Mouse (Mus musculus) heart, postnatal 36 days (tissue): ENCODE measurements around the gene Olfr1362. TPM values are rescaled to one million over a fixed set of nuclear protein-coding genes. Genes with fewer than 3 reads are reported as not detected.

Experiments
- DNase-seq, 2 experiments: peaks; one replicate each; pipeline ENCODE4 v3.0.0; 2021 to 2022
- intact Hi-C: fragments of 180-260 bp; cut with DNase I; formaldehyde crosslinking; loops from one replicate; pipeline ENCODE4 v1.15.1; 2025
- total RNA-seq, 2 experiments: library from RNA; stranded (reverse); gene quantifications; 2 replicates each; pipeline ENCODE4 v1.2.3; 2021

The Olfr1362 gene
- total RNA-seq = not detected

GRCm38 (mm10) chr13:21613922-21614321, at the start of gene Olfr1362:
Gene Olfr1362, minus strand, starts transcription at chr13:21614022.
- intact Hi-C loops = no loop called here
- DNase-seq = no peak

GRCm38 (mm10) chr13:21663286-21663685, 49.5 kb upstream of the Olfr1362 start, which contains the start of gene Olfr1361:
Gene Olfr1361, minus strand, starts transcription at chr13:21663386.
- intact Hi-C loops = no loop called here
- DNase-seq = no peak

DNA sequence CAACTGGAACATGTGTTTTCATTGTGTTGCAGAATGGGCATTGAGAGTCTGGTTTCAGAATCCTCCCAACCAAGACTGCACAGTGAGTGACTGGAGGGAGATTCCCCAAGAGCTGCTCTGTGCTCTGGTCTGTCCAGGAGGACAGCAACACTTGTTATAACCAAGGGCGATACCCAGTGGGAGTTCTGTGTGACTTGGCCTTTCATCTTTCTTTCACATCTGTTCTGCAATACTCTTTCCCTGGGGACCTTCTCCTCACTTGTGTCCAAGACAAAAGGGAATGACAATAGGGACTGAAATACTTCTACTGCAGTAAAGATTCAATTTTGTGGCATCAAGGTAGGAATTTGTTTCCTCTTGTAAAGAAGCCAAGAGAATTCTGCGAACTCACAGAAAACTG, 28.6 kb upstream of the Olfr1362 start, which contains the start of gene Olfr11:
TSS of gene Olfr11 (minus strand) at position 101 of the 400 bp plus-strand sequence.
- intact Hi-C loops = no loop called here

DNA sequence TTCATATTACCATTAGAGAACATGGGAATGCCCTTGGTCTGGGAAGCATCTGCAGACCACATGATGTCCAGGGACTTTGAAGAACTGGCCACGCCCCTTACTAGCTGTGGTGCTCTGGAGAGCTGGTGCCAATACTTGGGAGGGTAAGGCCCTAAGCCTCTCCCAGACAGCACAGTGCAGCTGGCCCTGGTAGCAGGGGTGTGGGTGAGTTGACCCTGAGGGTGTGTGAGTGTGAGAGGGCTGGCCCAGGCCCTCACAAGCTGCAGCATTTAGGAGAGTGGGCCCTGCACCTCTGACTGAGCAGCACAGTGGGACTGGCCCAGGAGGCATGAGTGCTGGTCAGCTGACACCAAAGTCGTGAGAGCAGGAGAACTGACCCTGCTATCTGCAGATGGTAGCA, 22.2 kb downstream of the Olfr1362 start:
- no peak for DNase-seq
- intact Hi-C loops = no loop called here

More for the DNA sequence above, 28.6 kb upstream of the Olfr1362 start, which contains the start of gene Olfr11:
- DNase-seq = no peak

GRCm38 (mm10) chr13:21581659-21582058, 32.2 kb downstream of the Olfr1362 start, which contains the start of gene Olfr1364:
Gene Olfr1364, minus strand, starts transcription at chr13:21581759.
- no peak for DNase-seq

More at GRCm38 (mm10) chr13:21581659-21582058, 32.2 kb downstream of the Olfr1362 start, which contains the start of gene Olfr1364:
- intact Hi-C loops = no loop called here

Other genes starting within 250 kb of the Olfr1362 start
- gene Zkscan3, start 211.3 kb downstream of the Olfr1362 start, total RNA-seq = 10 to 100 TPM; 26.4 to 31.2 TPM
- under 1 TPM; 0.30 to 0.42 TPM for gene Pgbd1, start 173.0 kb downstream of the Olfr1362 start, total RNA-seq
- 10 to 100 TPM; 20.4 to 23.2 TPM for gene Zscan26, start 160.3 kb downstream of the Olfr1362 start, total RNA-seq
- under 1 TPM; 0.67 to 0.76 TPM for gene Nkapl, start 145.5 kb downstream of the Olfr1362 start, total RNA-seq
- gene Zkscan4, start 135.1 kb downstream of the Olfr1362 start, total RNA-seq = 1 to 10 TPM; 1.2 to 1.5 TPM
- not detected for gene Gm10065, start 134.6 kb downstream of the Olfr1362 start, total RNA-seq
- gene AK157302, start 118.8 kb downstream of the Olfr1362 start, total RNA-seq = 10 to 100 TPM; 26.5 to 28.1 TPM
- gene Gm11273, start 112.6 kb downstream of the Olfr1362 start, total RNA-seq = 100 to 1,000 TPM; 247 to 265 TPM
- gene Zkscan8, start 82.9 kb downstream of the Olfr1362 start, total RNA-seq = 10 to 100 TPM in 1 of 2 experiments, 1 to 10 TPM in 1; 9.0 to 14.6 TPM
- not detected for gene Olfr1366, start 71.2 kb downstream of the Olfr1362 start, total RNA-seq
- gene Olfr1535, start 54.1 kb downstream of the Olfr1362 start, total RNA-seq = not detected
- not detected for gene Olfr1364, start 32.3 kb downstream of the Olfr1362 start, total RNA-seq
- not detected for gene Olfr11, start 28.5 kb upstream of the Olfr1362 start, total RNA-seq
- not detected for gene Olfr1361, start 49.4 kb upstream of the Olfr1362 start, total RNA-seq
- gene Olfr1360, start 63.4 kb upstream of the Olfr1362 start, total RNA-seq = not detected
- gene Olfr1359, start 84.1 kb upstream of the Olfr1362 start, total RNA-seq = not detected
- gene Hist1h2bl, start 102.1 kb upstream of the Olfr1362 start, total RNA-seq = 10 to 100 TPM; 18.0 to 27.4 TPM
- gene Hist1h2ai, start 102.4 kb upstream of the Olfr1362 start, total RNA-seq = 10 to 100 TPM; 28.5 to 39.8 TPM
- gene Hist1h3h, start 103.6 kb upstream of the Olfr1362 start, total RNA-seq = 10 to 100 TPM; 22.0 to 36.5 TPM
- gene Hist1h2bm, start 108.0 kb upstream of the Olfr1362 start, total RNA-seq = 1 to 10 TPM; 4.9 to 5.1 TPM
- 1 to 10 TPM; 3.6 to 4.6 TPM for gene Hist1h4j, start 121.0 kb upstream of the Olfr1362 start, total RNA-seq
- 10 to 100 TPM; 52.5 to 54.1 TPM for gene Hist1h4k, start 136.5 kb upstream of the Olfr1362 start, total RNA-seq
- gene Hist1h2ak, start 139.8 kb upstream of the Olfr1362 start, total RNA-seq = 1 to 10 TPM; 9.0 to 9.3 TPM
- 10 to 100 TPM; 11.8 to 13.3 TPM for gene Hist1h2bn, start 140.1 kb upstream of the Olfr1362 start, total RNA-seq
- gene Hist1h1b, start 166.6 kb upstream of the Olfr1362 start, total RNA-seq = 10 to 100 TPM in 1 of 2 experiments, 1 to 10 TPM in 1; 9.8 to 10.6 TPM
- 10 to 100 TPM; 22.6 to 23.7 TPM for gene Hist1h3i, start 169.3 kb upstream of the Olfr1362 start, total RNA-seq
- gene Hist1h2an, start 173.2 kb upstream of the Olfr1362 start, total RNA-seq = 1 to 10 TPM; 1.0 to 2.1 TPM
- 1 to 10 TPM; 5.4 to 5.7 TPM for gene Hist1h2bp, start 173.4 kb upstream of the Olfr1362 start, total RNA-seq
- 10 to 100 TPM; 35.1 to 36.5 TPM for gene Hist1h2bq, start 196.2 kb upstream of the Olfr1362 start, total RNA-seq
- gene Hist1h2ao, start 196.4 kb upstream of the Olfr1362 start, total RNA-seq = not detected
- 10 to 100 TPM; 61.3 to 84.6 TPM for gene Hist1h4m, start 197.7 kb upstream of the Olfr1362 start, total RNA-seq
- gene Hist1h4n, start 218.2 kb upstream of the Olfr1362 start, total RNA-seq = 1 to 10 TPM; 4.7 to 7.4 TPM
- 10 to 100 TPM; 27.2 to 33.8 TPM for gene Hist1h2ap, start 219.5 kb upstream of the Olfr1362 start, total RNA-seq
- gene Hist1h2br, start 219.7 kb upstream of the Olfr1362 start, total RNA-seq = 10 to 100 TPM; 35.2 to 36.8 TPM